Mouse (Mus musculus) bone marrow, adult 2 months (tissue): ENCODE data around the gene Prpf31.

Experiments
- CTCF ChIP-seq: fragments of 200-500 bp; IDR thresholded peaks from 2 replicates; pipeline ENCODE4 v1.5.1; 2011; ENCODE audit warnings: low read length, control low read depth; ENCODE audit not compliant: control insufficient read depth, insufficient read depth
- POLR2A ChIP-seq: fragments of 200-500 bp; IDR thresholded peaks from 2 replicates; pipeline ENCODE4 v1.6.1; 2011; ENCODE audit warnings: low read depth, mild to moderate bottlenecking, control low read depth, low read length, borderline replicate concordance; ENCODE audit not compliant: control insufficient read depth

- TF ChIP-seq CTCF (no peak), POLR2A (no peak)
Observed at GRCm38 (mm10) chr7:3586255-3586654, 43.5 kb upstream of the Prpf31 start.
